Mouse (Mus musculus) neural tube, embryonic 12.5 days (tissue): ENCODE results near the gene Capn15. TPM values are rescaled to one million over a fixed set of nuclear protein-coding genes. Genes with fewer than 3 reads are reported as not detected.

Experiments used
- polyA plus RNA-seq: library from polyadenylated mRNA; unstranded; fragments of >200 nt; fragmentation: Nextera tagmentation; extraction: Ambion mirVana; gene quantifications from 2 replicates; pipeline ENCODE4 v1.2.1, GENCODE M21; 2016

The Capn15 gene
- polyA plus RNA-seq, 1 experiment from 2014 or later = 28.2 TPM

Other genes with a start within 250 kb of the Capn15 start
- gene Mslnl, start 249.8 kb downstream of the Capn15 start, polyA plus RNA-seq = not detected in 2 replicates
- gene Msln, start 231.4 kb downstream of the Capn15 start, polyA plus RNA-seq = 0.27 and 0.38 TPM in 2 replicates
- gene Narfl, start 212.0 kb downstream of the Capn15 start, polyA plus RNA-seq = 25.5 and 29.2 TPM in 2 replicates
- 102 and 103 TPM in 2 replicates for gene Haghl, start 200.1 kb downstream of the Capn15 start, polyA plus RNA-seq
- gene Ccdc78, start 199.2 kb downstream of the Capn15 start, polyA plus RNA-seq = 0.33 and 0.57 TPM in 2 replicates
- 75.3 and 84.6 TPM in 2 replicates for gene Fam173a, start 192.9 kb downstream of the Capn15 start, polyA plus RNA-seq
- gene AC134908.4, start 190.1 kb downstream of the Capn15 start, polyA plus RNA-seq = 1.0 and 1.9 TPM in 2 replicates
- gene Metrn, start 188.7 kb downstream of the Capn15 start, polyA plus RNA-seq = 80.7 and 92.0 TPM in 2 replicates
- 25.8 and 27.0 TPM in 2 replicates for gene Fbxl16, start 176.7 kb downstream of the Capn15 start, polyA plus RNA-seq
- gene Wdr24, start 162.2 kb downstream of the Capn15 start, polyA plus RNA-seq = 27.6 and 28.6 TPM in 2 replicates
- 67.7 and 72.6 TPM in 2 replicates for gene Jmjd8, start 156.9 kb downstream of the Capn15 start, polyA plus RNA-seq
- gene Stub1, start 152.4 kb downstream of the Capn15 start, polyA plus RNA-seq = 293 and 301 TPM in 2 replicates
- gene Rhbdl1, start 148.5 kb downstream of the Capn15 start, polyA plus RNA-seq = 8.1 and 8.6 TPM in 2 replicates
- 3.9 and 4.8 TPM in 2 replicates for gene Gm20683, start 144.0 kb downstream of the Capn15 start, polyA plus RNA-seq
- 18.4 and 20.1 TPM in 2 replicates for gene Rhot2, start 140.9 kb downstream of the Capn15 start, polyA plus RNA-seq
- gene Wdr90, start 124.3 kb downstream of the Capn15 start, polyA plus RNA-seq = 23.6 and 24.9 TPM in 2 replicates
- 6.8 and 7.2 TPM in 2 replicates for gene Mcrip2, start 117.0 kb downstream of the Capn15 start, polyA plus RNA-seq
- gene Mettl26, start 110.7 kb downstream of the Capn15 start, polyA plus RNA-seq = 52.0 and 56.9 TPM in 2 replicates
- gene Wfikkn1, start 104.9 kb downstream of the Capn15 start, polyA plus RNA-seq = 0.63 and 0.86 TPM in 2 replicates
- gene Rab40c, start 66.1 kb downstream of the Capn15 start, polyA plus RNA-seq = 47.7 and 49.3 TPM in 2 replicates
- 54.7 and 57.3 TPM in 2 replicates for gene Pigq, start 40.9 kb downstream of the Capn15 start, polyA plus RNA-seq
- gene Nhlrc4, start 40.8 kb downstream of the Capn15 start, polyA plus RNA-seq = 0.11 and 0.14 TPM in 2 replicates
- gene A930017K11Rik, start 33.2 kb downstream of the Capn15 start, polyA plus RNA-seq = 0.08 TPM in 2 replicates
- 33.8 and 36.7 TPM in 2 replicates for gene Rab11fip3, start 83.8 kb upstream of the Capn15 start, polyA plus RNA-seq
- gene Decr2, start 104.5 kb upstream of the Capn15 start, polyA plus RNA-seq = 28.6 and 30.1 TPM in 2 replicates
- 50.8 and 54.4 TPM in 2 replicates for gene Nme4, start 109.8 kb upstream of the Capn15 start, polyA plus RNA-seq
- 2.3 and 2.4 TPM in 2 replicates for gene Tmem8, start 127.5 kb upstream of the Capn15 start, polyA plus RNA-seq
- gene Mrpl28, start 137.7 kb upstream of the Capn15 start, polyA plus RNA-seq = 190 and 200 TPM in 2 replicates
- gene Axin1, start 152.9 kb upstream of the Capn15 start, polyA plus RNA-seq = 22.6 and 23.4 TPM in 2 replicates
- 0.15 and 0.60 TPM in 2 replicates for gene Pdia2, start 213.3 kb upstream of the Capn15 start, polyA plus RNA-seq
- 6.0 and 6.3 TPM in 2 replicates for gene Rgs11, start 217.2 kb upstream of the Capn15 start, polyA plus RNA-seq
- gene Arhgdig, start 222.0 kb upstream of the Capn15 start, polyA plus RNA-seq = 37.6 and 45.2 TPM in 2 replicates